ENCODE assay signal across 20 mouse cellular contexts in genomic region chr16:38662575-38662974, GRCm38 (mm10). TPM values are rescaled to one million over a fixed set of nuclear protein-coding genes. Genes with fewer than 3 reads are reported as not detected.
DNase-seq lines count a peak whose midpoint lies in the region; ATAC-seq and TF ChIP-seq lines count a peak whose summit lies in the region.
"Had no signal": no experiment of that assay in that cellular context is flagged by ENCODE, and none has a peak within 500 bp of the region (broad histone marks: within the 10 kb centered on the region; RNA-seq: fewer than 3 reads in every experiment).

No protein-coding gene starts in this region.

- 79% methylated on average over 10 of the region's 10 CpGs for WGBS in intestine, embryonic 14.5 days
- 83% methylated on average over 10 of the region's 10 CpGs for WGBS in intestine, postnatal 0 days
- 57% methylated on average over 10 of the region's 10 CpGs for WGBS in embryonic facial prominence, embryonic 14.5 days
- WGBS in limb, embryonic 15.5 days = 58% methylated on average over 10 of the region's 10 CpGs

- no peak overlapping the region for H3K9ac ChIP-seq in intestine, embryonic 14.5 days (ENCODE audit: low read length)
- H3K9ac ChIP-seq in intestine, postnatal 0 days (ENCODE audit: low read depth, low read length) = no peak overlapping the region
- H3K9ac ChIP-seq in embryonic facial prominence, embryonic 14.5 days (ENCODE audit: low read depth, low read length) = no peak overlapping the region
- no peak overlapping the region for H3K9ac ChIP-seq in limb, embryonic 15.5 days
- H3K9ac ChIP-seq: forebrain, embryonic 13.5 days; forebrain, postnatal 0 days; heart, embryonic 15.5 days; hindbrain, embryonic 15.5 days had no signal

- DNase-seq in adrenal gland, postnatal 36 days = peak; percentile 14 to 31
- DNase-seq in adrenal gland, postnatal 14 days = no peak
- peak; percentile 28 for DNase-seq in intestine, embryonic 14.5 days (ENCODE audit: low spot score)
- DNase-seq in embryonic facial prominence, embryonic 14.5 days (ENCODE audit: low spot score) = peak; percentile 76
- DNase-seq in gastrocnemius, postnatal 14 days = no peak
- DNase-seq: adrenal gland, adult 8-10 months; cerebellum, adult 18-20 months; cerebellum, adult 9-11 months; cerebellum, postnatal 36 days; forebrain, postnatal 0 days; gastrocnemius, postnatal 25 days; kidney, adult 11 months had no signal

- no peaks in the 10 kb centered on the region for H3K4me1 ChIP-seq in intestine, embryonic 14.5 days (replicated peaks; ENCODE audit: control insufficient read depth, insufficient read depth, low read length)
- H3K4me1 ChIP-seq in intestine, postnatal 0 days (replicated peaks; ENCODE audit: control insufficient read depth, insufficient read depth, low read length) = no peaks in the 10 kb centered on the region
- H3K4me1 ChIP-seq in embryonic facial prominence, embryonic 14.5 days (ENCODE audit: control insufficient read depth, insufficient read depth, low read length) = peaks cover 12% of the 10 kb centered on the region; the same call in 1 of the 2 replicates
- H3K4me1 ChIP-seq in limb, embryonic 15.5 days = peaks cover 10% of the 10 kb centered on the region; the same call in 1 of the 2 replicates
- H3K4me1 ChIP-seq: forebrain, embryonic 13.5 days; hindbrain, embryonic 10.5 days; hindbrain, embryonic 15.5 days had no signal

- no peak for TF ChIP-seq CTCF in intestine, postnatal 0 days (IDR thresholded peaks at IDR 0.05; ENCODE audit: low read depth)

- ATAC-seq in intestine, embryonic 14.5 days (replicated peaks; ENCODE audit: low FRiP score, low TSS enrichment, low read depth) = no peak
- no peak for ATAC-seq in intestine, postnatal 0 days
- 0 out of 2 replicates have a peak, but pooled peaks have one; percentile 26 for ATAC-seq in embryonic facial prominence, embryonic 14.5 days (ENCODE audit: low read depth)
- ATAC-seq in limb, embryonic 15.5 days (ENCODE audit: insufficient number of reproducible peaks, low FRiP score, low TSS enrichment, low read depth) = no peak
- ATAC-seq: activated CD4-positive, CD25-positive, alpha-beta regulatory T cell, adult 4 months; forebrain, embryonic 13.5 days; forebrain, postnatal 0 days had no signal

- H3K4me3 ChIP-seq in intestine, embryonic 14.5 days (ENCODE audit: low read depth, low read length) = no peak overlapping the region
- H3K4me3 ChIP-seq in intestine, postnatal 0 days (ENCODE audit: low read depth, low read length) = no peak overlapping the region
- no peak overlapping the region for H3K4me3 ChIP-seq in embryonic facial prominence, embryonic 14.5 days (ENCODE audit: low read depth, low read length)
- no peak overlapping the region for H3K4me3 ChIP-seq in limb, embryonic 15.5 days
- H3K4me3 ChIP-seq: forebrain, embryonic 13.5 days; heart, embryonic 15.5 days; hindbrain, embryonic 10.5 days; hindbrain, embryonic 15.5 days had no signal

- intact Hi-C loops in gastrocnemius, postnatal 14 days (cut with DNase I; ENCODE audit: low total_unique reads) = no loop called here

- no peak overlapping the region for H3K4me2 ChIP-seq in intestine, embryonic 14.5 days (ENCODE audit: low read length)
- no peak overlapping the region for H3K4me2 ChIP-seq in intestine, postnatal 0 days (replicated peaks; ENCODE audit: low read depth)
- peak overlapping the region; percentile 2; the same call in 1 of the 2 replicates for H3K4me2 ChIP-seq in embryonic facial prominence, embryonic 14.5 days (ENCODE audit: low read depth, low read length)
- H3K4me2 ChIP-seq in limb, embryonic 15.5 days = no peak overlapping the region
- H3K4me2 ChIP-seq: forebrain, embryonic 13.5 days; heart, embryonic 11.5 days; heart, embryonic 15.5 days; hindbrain, embryonic 15.5 days had no signal

- no peaks in the 10 kb centered on the region for H3K9me3 ChIP-seq in intestine, embryonic 14.5 days (ENCODE audit: control insufficient read depth, low read length)
- no peaks in the 10 kb centered on the region for H3K9me3 ChIP-seq in intestine, postnatal 0 days (ENCODE audit: control insufficient read depth)
- no peaks in the 10 kb centered on the region for H3K9me3 ChIP-seq in embryonic facial prominence, embryonic 14.5 days (ENCODE audit: control insufficient read depth, low read length)
- H3K9me3 ChIP-seq in limb, embryonic 15.5 days = no peaks in the 10 kb centered on the region
- H3K9me3 ChIP-seq: forebrain, embryonic 13.5 days; heart, embryonic 15.5 days; hindbrain, embryonic 10.5 days; hindbrain, embryonic 15.5 days had no signal

- H3K27me3 ChIP-seq in intestine, embryonic 14.5 days (replicated peaks; ENCODE audit: control insufficient read depth, insufficient read depth, low read length) = no peaks in the 10 kb centered on the region
- H3K27me3 ChIP-seq in intestine, postnatal 0 days (replicated peaks; ENCODE audit: control insufficient read depth, insufficient read depth, low read length) = no peaks in the 10 kb centered on the region
- no peaks in the 10 kb centered on the region for H3K27me3 ChIP-seq in embryonic facial prominence, embryonic 14.5 days (replicated peaks; ENCODE audit: control insufficient read depth, insufficient read depth, low read length)
- H3K27me3 ChIP-seq in limb, embryonic 15.5 days = no peaks in the 10 kb centered on the region
- H3K27me3 ChIP-seq: forebrain, embryonic 13.5 days; heart, embryonic 15.5 days; hindbrain, embryonic 15.5 days had no signal

- no peaks in the 10 kb centered on the region for H3K36me3 ChIP-seq in intestine, embryonic 14.5 days (ENCODE audit: control insufficient read depth, insufficient read depth, low read length)
- no peaks in the 10 kb centered on the region for H3K36me3 ChIP-seq in intestine, postnatal 0 days (ENCODE audit: control insufficient read depth, insufficient read depth)
- H3K36me3 ChIP-seq in embryonic facial prominence, embryonic 14.5 days (ENCODE audit: control insufficient read depth, insufficient read depth, low read length) = no peaks in the 10 kb centered on the region
- no peaks in the 10 kb centered on the region for H3K36me3 ChIP-seq in limb, embryonic 15.5 days
- H3K36me3 ChIP-seq: heart, embryonic 15.5 days; hindbrain, embryonic 10.5 days; hindbrain, embryonic 15.5 days had no signal

- no peak overlapping the region for H3K27ac ChIP-seq in intestine, embryonic 14.5 days (ENCODE audit: low read depth)
- no peak overlapping the region for H3K27ac ChIP-seq in intestine, postnatal 0 days (ENCODE audit: low read depth, low read length)
- H3K27ac ChIP-seq in embryonic facial prominence, embryonic 14.5 days (replicated peaks; ENCODE audit: low read depth, low read length) = peak overlapping the region; percentile 13; the same call in 1 of the 2 replicates
- H3K27ac ChIP-seq in limb, embryonic 15.5 days = peak overlapping the region; percentile 28; the same call in 1 of the 2 replicates
- H3K27ac ChIP-seq: forebrain, embryonic 13.5 days; heart, embryonic 15.5 days; hindbrain, embryonic 10.5 days; hindbrain, embryonic 15.5 days had no signal

RNA-seq across cellular contexts. Expression of gene Arhgap31, which starts 50.5 kb away (rescaled TPM):
- total RNA-seq in adrenal gland, postnatal 36 days (2021) = 10 to 100 TPM; 21.3 to 33.7 TPM
- total RNA-seq in adrenal gland, postnatal 14 days (2021) = 34.8 and 37.5 TPM in 2 replicates
- polyA plus RNA-seq in intestine, embryonic 14.5 days (2014; fragmentation: Nextera tagmentation; extraction: Ambion mirVana) = 10.9 and 11.7 TPM in 2 replicates
- polyA plus RNA-seq in intestine, postnatal 0 days (2015; fragmentation: Nextera tagmentation; extraction: Ambion mirVana) = 2.8 and 3.1 TPM in 2 replicates
- 17.3 and 17.6 TPM in 2 replicates for polyA plus RNA-seq in embryonic facial prominence, embryonic 14.5 days (2014; fragmentation: Nextera tagmentation; extraction: Ambion mirVana)
- 14.5 and 16.2 TPM in 2 replicates for polyA plus RNA-seq in limb, embryonic 15.5 days (2015; fragmentation: Nextera tagmentation; extraction: Ambion mirVana)
- 10 to 100 TPM; 20.8 to 22.6 TPM for total RNA-seq in gastrocnemius, postnatal 14 days (2021)

Comparison
In these comparisons a context has a peak if more than half of its experiments do, and no peak if none do; other contexts are left out.
1. DNase-seq: peak in adrenal gland, postnatal 36 days (2 of 2), intestine, embryonic 14.5 days (single experiment) and embryonic facial prominence, embryonic 14.5 days (single experiment); none in adrenal gland, postnatal 14 days (single experiment) and gastrocnemius, postnatal 14 days (single experiment).
2. H3K27ac ChIP-seq: peak in embryonic facial prominence, embryonic 14.5 days (single experiment) and limb, embryonic 15.5 days (single experiment); none in intestine, embryonic 14.5 days (single experiment) and intestine, postnatal 0 days (single experiment).